Mouse (Mus musculus): ENCODE data around the gene Psmb7.

Psmb7 gene

DNA sequence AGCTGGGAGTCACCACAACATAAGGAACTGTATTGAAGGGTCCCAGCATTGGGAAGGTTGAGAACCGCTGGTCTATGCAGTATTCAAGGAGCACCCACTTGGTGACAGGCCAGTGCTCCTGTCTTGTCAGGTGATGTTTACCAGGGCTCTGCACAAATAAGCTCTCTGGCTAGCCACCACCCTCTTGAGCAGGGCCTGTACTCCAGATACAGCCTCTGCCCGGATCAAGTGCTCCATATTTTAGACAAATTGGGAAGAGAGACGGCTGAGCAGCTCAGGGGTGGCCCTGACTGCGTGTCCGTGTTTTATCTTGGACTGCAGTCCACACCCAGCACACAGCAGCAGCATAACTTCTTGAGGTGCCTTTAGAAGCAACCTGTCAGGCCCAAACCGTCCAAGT lies 57.2 kb downstream of the Psmb7 start:
- DNase-seq: no peak

DNA sequence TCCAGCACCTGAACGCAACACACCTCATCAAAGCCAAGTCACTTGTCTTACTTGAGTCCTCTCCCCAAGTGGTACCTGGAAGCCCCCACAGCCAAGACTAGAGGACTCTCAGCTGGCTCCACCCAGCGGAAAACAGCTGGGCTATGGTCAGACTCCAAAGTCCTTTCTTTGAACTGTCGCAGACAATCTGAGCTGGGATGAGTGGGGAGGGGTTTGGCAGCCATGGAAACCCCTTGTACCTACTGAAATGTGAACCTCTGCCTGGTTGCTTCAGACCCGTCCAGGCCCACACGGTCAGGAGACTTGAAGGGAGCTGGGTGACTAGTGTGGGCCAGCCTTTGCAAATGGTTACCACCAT lies 58.5 kb downstream of the Psmb7 start:
- DNase-seq: no peak

DNA sequence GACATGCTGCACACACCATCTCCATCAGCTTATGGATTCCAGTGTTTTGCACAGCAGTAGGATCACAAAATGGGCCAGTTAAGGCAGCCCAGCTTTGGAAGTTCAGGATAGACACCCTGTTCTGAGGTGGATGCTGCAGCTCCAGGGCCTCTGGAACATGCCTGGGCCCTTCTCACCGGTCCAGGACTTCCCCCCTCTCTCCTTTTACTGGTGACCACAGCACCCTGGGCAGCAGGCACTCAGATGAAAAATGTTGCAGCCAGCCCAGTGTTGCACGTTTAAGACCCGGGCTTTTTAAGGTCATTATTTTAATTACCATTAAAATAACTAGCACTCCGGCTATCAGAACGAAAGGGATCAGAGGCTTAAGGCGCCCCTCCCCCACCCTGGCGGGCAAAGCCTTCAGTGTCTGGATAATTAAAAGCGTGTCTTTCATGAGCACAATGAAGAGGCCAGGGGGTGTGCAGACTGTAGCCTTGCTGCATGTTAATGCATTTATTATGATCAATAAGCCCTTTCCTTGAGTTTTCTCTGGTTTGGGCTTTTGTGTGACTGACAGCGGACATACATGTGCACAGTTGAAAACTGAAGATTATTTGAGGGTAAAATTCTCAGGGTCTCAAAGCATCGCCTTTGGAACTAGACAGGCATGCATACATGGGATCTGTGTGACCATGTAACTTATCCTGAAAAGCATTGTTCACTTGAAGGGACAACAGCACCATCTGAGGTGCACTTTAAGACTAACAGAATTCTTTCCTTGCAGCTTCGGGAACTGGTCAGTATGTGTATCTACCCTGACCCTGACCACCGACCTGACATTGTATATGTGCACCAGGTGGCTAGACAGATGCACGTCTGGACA lies 59.1 kb downstream of the Psmb7 start:
- peak; percentile 72 to 75 for DNase-seq

DNA sequence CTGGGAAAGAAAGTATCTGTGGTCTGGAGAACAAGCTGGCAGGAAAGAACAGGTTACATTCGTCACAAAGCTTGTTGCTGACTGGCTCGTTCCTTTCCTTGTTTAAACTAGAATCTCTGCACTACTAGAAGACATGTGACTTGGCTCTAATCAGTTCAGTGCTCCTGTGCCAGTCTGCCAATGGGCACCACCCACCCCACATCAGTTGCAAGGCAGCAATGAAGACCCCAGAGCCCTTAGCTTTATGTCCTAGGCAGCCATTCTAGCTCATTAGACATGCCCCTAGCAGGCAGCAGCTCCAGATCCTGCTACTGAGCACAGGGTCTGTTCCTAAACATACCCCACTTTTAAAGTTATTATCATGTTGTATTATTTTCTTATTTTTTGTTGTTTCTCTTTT lies 59.9 kb downstream of the Psmb7 start:
- no peak for DNase-seq

DNA sequence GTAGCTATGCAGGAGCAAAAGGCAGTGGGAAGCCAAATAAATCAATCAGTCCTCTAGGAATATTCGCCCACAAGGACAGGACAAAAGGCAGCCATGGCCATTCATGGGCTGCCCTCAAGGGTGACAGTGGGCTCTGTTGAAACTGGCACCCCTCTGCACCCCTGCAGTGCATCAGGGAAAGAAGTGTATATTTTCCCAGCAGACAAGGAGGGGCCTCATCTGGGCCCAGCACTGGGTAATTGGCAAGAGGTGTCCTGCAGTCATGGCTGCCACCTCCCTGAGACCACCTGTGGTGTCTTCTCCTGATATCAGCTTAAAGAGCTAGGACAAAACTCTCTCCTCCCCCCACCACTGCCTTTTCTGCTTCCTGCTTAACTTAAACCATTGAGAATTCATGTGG lies 64.4 kb downstream of the Psmb7 start:
- peak; percentile 62 to 70 for DNase-seq

DNA sequence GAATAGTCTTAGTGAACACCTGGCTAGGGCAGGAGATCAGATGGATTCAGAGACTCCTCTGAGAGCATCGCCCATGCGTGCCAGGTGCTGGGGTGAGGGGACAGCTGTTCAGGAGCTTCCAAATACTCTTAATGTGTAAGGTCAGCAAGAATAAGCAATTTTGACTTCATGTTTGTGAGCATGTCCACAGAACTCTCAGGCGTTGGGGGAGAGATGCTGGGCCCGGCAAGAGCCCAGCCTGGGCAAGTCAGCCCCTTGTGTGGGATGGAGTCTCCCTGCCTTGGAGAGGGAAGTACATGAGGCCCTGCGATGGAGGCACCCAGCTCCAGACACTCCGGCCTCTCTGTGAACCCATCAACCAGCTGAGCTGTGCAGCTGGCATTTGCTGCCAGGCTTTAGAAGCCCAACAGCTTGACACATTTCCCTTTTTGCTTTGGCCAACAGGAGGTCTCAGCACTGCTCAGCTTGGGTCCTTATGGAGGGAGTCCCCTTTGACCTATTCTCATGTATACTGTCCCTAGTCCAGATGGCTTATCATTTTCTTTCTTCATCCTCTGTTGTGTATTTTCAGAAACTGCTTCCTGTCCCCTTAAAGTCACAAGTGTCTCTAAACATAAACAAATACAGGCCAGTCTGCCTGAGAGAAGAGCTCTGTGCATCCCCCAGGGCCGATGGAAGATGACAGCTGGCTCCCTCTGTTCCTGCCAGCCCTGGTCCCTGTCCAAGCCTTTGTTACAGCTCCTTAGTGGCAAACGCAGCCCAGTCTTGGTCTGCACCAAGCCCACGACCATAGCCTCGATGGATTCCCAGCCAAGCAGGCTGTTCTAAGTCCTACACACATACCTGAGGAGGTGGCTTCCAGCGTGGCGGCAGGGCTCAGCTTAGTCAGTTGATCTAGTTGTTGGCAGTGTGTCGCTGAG lies 65.0 kb downstream of the Psmb7 start:
- peak; percentile 90 to 92 for DNase-seq

DNA sequence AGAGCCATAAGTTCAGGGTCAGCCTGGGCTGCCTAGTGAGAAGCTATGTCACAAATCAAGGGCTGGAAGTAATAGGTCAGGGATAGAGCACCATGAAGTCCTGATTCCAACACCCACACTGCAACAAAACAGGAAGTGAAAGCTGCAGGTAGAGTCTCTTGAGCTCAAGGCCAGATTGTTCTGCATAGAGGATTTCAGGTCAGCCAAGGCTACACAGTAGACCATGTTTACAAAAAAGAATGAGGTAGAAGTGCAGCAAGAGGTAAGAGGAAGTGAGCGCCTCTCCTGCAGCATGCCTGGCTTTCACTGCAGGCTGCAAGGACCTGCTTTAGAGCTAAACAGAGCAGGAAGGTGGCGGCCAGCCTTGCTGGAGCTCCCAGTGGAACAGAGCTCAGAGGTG lies 69.2 kb downstream of the Psmb7 start:
- no peak for DNase-seq

DNA sequence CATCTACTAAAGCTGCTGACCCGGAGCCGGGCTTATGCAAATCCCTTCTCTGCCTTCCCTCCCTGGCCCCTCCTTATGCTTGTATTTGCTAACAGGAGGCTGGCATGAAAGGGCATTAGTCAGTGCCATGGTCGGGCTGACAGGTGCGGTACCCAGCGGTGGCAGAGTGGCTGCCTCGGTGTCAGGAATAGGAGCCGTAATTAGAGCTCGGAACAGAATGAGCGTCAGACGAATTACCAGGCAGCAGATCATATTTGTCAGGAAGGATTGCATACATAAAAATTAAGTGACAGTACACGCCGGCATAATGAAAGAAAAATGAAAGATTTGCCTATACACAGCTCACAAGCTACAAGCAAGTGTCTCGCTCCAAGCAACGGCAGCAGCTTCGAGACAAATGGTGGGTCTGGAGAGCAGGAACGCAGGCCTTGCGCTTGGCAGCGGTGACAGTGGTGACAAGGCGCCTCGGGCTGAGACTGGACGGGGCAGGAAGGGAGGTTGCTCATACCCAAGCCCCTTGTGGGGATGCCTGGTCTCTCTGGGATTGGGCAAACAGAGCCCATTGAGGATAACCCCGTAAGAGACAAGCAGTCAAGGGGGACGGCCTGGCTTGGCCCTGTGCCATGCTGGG lies 71.8 kb downstream of the Psmb7 start:
- peak; percentile 86 to 88 for DNase-seq

DNA sequence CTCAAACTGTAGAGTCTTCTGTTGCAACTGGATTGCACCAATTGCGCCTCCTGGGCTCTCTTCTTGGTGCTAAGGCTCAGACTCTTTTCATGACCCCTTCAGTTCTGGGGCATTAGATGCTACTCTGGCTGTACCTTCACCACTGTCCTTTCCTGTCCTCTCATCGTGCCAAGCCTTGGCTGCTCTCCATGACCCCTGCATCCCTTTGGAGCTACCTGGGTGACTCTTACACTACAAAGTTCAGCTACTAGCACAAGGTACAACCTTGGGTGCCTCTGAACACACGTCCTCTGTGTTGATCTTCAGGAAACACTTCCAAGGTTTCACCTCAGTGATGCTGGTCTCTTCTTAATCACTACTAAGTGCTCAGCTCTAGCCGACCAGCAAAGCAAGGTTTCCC lies 81.3 kb downstream of the Psmb7 start:
- no peak for DNase-seq

DNA sequence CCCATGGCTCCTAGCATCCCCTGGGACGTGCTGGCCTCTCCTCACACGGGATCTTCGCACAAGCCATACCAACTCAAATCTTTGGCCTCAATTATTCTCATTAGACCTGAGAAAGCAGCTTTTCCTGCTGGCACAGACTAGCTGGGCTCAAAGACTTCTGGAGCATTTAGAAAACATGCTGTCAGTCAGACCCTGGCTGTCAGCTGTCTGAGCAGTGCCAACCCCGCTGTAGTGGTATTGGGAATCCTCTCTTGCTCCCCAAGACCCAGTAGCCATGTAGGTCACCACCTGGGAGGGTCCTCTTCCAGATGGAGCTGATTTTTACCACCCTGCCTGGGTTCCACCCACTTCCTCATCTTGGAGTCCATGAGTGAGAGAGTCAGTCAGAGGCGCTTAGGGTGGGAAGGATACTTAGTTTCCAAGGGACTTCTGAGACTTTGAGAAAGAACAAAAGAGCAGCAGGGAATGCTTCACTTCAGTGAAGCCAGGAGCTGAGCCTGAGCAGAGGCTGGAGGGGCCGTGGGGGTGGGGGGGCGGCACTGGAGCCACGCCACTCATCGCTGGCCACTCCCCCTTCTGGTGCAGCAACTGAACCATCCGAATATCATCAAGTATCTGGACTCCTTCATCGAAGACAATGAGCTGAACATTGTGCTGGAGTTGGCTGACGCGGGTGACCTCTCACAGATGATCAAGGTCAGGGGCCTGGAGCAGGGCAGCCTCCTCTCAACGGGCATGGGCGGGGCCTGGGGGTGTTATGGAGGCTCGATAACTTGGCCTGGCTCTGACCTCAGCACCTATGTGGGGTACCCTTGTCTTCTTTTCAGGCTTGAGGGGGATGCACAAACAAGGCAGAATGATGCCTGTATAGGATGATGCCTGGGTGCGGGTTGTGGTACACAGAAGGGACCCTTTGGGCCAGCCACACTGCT lies 83.3 kb downstream of the Psmb7 start:
- no peak for DNase-seq

DNA sequence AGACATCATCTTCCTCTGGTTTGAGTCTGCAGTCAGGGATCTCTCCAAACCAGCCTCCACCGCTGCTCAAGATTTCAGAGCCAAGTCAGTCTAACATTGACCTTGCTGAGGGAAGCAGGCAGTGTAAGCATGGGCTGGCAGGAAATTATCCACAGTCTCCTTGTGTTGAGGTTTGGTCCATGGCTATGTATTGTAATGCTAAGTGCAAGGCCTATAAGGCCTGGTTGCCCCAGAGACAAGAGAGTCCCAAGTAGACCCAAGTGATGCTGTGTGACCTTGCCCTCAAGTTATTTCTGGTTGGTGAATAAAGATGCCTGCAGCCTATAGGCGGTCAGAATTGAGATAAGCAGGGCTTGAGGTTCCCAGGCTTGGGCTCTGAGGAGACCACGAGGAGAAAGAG lies 87.2 kb downstream of the Psmb7 start:
- no peak for DNase-seq

DNA sequence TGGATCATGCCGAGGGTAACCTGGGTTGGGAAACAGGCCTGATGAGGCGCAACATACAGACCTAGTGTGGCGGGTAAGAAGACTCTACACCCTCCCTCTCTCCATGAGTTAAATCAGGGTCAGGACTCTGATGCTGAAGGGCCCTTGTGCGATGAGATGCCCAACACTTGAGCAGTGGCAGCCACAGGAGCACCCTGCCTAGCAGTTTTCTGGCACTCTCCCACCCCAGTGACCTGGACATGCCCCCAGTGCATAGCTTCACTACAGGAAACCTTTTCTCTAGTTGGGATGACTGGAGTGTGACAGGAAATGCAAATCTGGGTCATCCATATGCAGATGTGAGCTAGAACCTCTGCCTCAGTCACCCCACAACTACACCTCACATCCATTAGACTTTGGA lies 88.2 kb downstream of the Psmb7 start:
- DNase-seq: no peak

DNA sequence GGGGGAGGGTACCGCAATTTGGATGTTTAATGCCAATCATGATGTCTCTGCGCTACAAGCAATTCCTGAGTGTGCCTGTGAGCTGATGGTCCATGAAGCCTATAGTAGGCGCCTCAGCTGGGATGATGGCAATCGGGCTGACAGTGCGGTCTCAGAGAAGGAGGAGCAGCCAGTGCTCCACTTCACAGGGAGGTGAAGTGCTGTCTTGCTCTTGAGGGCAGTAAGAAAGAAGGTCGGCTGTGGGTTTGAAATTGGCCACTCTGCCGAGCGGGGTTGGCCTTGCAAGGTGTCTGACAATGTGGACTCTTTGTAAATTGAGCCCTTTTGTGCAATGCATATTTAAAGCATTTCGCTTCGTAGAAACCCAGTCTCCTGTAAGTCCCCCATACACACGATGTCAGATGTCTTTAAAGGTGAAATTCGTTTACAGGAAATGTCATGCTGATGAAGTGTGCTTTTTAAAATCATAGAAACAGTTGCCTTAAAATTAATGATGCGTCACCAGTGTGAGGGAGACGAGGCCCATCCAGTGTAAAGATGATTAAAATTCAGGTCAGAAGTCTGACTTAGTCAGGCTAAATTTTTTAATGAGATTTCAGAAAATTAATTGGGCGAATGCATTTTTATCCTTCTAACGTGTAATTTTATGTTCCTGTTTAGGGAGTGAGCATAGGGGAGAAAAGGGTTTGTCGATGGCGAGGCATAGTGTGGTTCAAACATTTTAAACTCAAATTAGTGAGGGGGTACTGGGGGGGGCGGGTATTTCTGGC lies 89.5 kb downstream of the Psmb7 start:
- DNase-seq: no peak

DNA sequence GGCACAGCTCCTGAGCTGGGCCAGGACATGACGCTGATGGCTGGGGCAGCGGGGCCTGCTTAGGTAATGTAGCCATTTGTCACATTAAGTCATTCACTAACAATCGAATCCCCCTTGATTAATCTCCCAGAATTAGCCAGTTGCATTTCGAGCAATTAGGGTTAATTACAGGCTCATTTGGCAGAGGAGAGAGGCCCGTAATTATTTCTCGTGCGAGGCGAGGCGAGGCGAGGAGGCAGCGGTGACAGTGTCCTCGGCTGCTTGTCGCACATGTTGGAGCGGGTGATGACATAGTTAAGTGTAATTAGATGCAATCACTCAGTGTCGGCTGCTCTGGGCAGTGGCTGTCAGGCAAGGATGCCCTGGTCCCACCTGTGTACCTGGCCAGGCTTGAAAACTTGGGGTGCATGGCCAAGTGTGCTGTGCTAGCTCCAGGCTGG lies 91.9 kb downstream of the Psmb7 start:
- DNase-seq: no peak

DNA sequence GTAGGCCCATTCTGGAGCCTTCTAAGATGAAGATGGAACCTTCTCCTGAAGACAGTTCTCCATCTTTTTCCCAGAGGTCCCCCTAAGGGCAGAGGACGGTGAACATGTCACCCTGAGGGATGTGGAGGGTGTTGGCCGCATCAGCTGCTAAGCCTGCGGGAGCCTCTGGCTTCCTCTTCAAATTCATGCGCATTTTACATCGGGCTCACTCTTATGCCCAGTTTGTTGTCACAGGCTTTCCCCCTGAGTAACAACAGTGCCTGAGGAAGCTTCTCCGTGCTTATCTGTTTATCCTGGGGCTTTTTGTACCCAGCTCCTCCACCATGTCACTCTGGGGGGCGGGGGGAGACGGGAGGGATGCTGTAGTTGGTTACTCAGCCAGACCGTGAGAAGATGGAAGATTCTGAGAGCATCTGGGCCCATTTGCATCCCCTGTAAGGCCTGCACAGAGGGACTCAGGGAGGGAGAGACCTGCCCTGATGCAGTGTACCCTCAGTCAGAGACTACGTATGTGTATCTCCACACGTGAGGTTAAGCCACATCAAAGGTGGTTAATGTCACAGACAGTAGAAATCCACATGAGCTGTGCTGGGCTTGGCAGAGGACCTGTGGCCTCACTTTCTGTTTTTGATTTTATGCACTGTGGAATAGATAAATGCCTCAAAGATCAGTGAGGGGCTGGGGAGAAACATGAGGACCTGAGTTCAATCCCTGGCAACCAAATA lies 95.9 kb downstream of the Psmb7 start:
- DNase-seq: no peak

DNA sequence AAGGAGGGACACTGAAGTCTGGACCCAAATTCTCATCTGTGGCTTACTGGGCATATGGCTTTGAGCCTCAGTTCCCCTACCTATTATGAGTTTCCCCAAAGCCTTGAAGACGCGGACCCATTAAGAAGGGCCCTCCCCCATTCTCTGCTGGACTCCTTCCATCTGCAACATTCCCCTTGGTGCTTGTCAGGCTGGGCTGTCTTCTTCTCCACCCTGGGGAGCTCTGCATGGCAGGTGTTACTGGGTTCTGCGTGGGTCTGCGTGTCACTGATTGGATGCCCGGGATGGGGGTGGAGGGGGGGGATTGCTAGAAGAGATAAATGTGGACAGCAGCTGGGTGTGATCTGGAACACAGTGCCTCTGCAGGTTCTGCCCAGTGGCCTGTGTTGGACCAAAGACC lies 97.1 kb downstream of the Psmb7 start:
- no peak for DNase-seq

DNA sequence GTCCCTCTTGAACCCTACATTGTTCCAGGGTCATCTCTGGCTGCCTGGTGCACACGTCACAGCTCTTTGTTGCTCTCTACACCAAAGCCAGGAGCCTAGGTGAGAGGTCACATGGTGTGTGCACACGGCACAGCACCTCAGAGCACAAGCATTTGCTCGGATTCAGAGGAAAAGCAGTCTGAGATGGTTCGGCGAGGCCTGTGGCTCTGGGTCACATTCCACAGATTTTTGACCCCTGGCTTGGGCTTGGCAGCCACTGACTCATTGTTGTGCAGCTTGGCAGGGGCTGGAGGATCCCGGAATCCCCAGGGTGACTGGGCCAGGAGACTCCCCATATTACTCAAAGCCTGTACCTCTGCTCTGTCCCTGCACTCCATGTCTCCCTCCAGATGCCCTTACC lies 97.7 kb downstream of the Psmb7 start:
- DNase-seq: no peak

DNA sequence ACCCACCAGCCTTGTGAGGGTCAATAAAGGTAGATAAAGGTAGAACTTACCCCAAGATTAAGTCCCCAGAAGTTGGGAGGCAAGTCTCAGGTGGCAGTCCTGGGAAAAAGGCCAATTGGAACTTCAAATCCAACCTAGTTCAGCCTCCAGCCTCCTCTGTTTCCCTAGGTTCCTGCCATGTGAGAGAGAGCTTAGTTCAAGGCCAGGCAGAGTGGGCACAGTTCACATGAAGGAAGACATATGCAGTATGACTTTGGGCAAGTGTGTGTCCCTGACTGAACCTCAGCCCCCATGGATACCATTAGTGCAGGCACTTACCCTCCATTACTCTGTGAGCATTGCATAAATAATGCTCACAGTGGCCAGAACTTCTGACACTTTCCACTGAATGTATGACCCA lies 98.2 kb downstream of the Psmb7 start:
- no peak for DNase-seq

DNA sequence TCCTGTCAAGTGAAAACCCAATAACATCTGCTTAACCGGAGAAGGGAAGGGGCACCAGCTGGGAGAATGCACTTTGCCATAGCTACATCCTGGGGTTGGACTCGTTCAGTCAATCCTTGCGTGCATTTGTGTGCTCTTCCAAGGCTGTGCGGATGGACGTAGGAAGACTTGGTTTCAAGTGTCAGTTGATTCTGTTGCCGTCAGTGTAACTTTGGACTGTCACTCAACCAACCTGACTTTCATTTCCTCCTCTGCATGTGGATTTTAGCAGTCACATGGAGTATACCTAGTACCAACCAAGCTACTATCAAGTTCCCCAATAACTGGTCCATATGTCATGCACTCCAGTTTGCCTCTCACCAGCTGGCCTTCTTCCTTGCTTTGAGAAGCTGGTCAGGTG lies 98.9 kb downstream of the Psmb7 start:
- DNase-seq: no peak

DNA sequence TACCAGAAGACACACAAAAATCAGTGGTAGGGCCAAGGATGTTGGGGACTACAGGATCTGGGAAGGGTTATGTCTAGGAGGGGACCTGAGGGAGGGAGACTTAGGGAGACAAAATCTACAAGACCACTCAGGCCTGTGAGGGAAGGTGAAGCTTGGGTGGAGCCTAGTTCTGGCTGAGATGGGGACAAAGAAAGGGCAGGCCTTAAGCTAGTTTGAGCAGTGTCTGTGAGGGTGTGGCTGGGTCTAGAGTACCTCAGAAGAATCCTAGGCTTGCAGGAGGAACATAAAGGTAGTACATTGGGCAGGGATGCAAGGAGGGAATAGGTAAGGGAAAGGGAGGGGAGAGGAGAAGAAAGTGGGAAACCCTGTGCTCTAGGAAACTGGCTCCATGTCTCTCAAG lies 99.5 kb downstream of the Psmb7 start:
- DNase-seq: no peak

DNA sequence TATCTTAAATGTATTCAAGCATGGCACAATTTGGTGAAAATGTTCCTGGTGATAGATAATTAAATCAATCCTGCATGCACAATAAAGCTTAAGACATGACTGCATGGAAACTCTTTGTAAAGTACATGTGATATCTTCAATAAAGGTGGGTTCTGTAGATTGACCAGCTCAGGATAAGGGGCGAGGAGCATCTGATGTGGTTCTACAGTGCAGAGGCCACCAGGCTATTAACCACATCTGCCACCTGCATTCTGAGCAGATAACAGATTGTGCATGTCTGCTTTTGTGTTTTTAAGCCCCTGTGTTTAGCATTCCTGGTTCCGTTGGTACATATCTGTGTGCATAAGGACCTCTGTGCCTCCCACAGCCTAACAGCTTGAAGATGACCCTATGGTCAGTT lies 100.7 kb downstream of the Psmb7 start:
- DNase-seq: no peak
